Mouse (Mus musculus): ENCODE measurements around the gene Hoxb4. TPM values are rescaled to one million over a fixed set of nuclear protein-coding genes. Genes with fewer than 3 reads are reported as not detected.

Gene Hoxb4
- polyA plus RNA-seq, 1 experiment from 2014 or later, result 2.0 TPM

DNA sequence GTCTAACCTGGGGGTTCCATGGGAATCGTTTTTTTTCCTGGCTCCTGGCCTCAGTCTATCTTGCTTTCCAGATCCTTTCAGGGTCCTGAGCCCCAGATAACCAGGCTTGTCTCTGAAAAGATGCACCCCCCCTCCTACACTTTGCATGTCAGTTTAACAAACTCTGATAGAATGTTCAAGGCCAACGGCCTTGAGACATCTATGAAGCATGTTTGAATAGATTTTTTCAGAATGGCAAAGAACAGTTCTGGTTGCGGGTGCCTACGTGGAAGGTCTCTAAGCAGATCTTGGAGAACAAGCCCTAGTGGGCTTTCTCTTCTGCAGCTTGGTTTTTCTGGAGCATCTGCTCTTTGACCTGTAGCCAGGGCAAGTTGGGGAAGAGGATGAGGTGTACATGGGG, 9.3 kb upstream of the Hoxb4 start:
- H3K27ac ChIP-seq, result no peak overlapping the region
- no peak for DNase-seq (ENCODE audit: low spot score)
- peaks cover 24% of the 10 kb centered on the region for H3K4me1 ChIP-seq
- no peaks in the 10 kb centered on the region for H3K9me3 ChIP-seq
- H3K27me3 ChIP-seq (ENCODE audit: insufficient read depth, poor library complexity, severe bottlenecking), result peaks cover 100% of the 10 kb centered on the region
- 16% methylated on average over 4 of the region's 4 CpGs for WGBS
- no peaks in the 10 kb centered on the region for H3K36me3 ChIP-seq
- H3K4me3 ChIP-seq, result no peak overlapping the region

GRCm38 (mm10) chr11:96309288-96309687, 8.8 kb upstream of the Hoxb4 start:
- no peaks in the 10 kb centered on the region for H3K36me3 ChIP-seq
- peaks cover 26% of the 10 kb centered on the region for H3K4me1 ChIP-seq
- no peak overlapping the region for H3K4me3 ChIP-seq
- H3K27me3 ChIP-seq (ENCODE audit: insufficient read depth, poor library complexity, severe bottlenecking), result peaks cover 100% of the 10 kb centered on the region
- DNase-seq (ENCODE audit: low spot score), result no peak
- H3K9me3 ChIP-seq, result no peaks in the 10 kb centered on the region
- H3K27ac ChIP-seq, result no peak overlapping the region
- 15% methylated on average over 4 of the region's 4 CpGs for WGBS

DNA sequence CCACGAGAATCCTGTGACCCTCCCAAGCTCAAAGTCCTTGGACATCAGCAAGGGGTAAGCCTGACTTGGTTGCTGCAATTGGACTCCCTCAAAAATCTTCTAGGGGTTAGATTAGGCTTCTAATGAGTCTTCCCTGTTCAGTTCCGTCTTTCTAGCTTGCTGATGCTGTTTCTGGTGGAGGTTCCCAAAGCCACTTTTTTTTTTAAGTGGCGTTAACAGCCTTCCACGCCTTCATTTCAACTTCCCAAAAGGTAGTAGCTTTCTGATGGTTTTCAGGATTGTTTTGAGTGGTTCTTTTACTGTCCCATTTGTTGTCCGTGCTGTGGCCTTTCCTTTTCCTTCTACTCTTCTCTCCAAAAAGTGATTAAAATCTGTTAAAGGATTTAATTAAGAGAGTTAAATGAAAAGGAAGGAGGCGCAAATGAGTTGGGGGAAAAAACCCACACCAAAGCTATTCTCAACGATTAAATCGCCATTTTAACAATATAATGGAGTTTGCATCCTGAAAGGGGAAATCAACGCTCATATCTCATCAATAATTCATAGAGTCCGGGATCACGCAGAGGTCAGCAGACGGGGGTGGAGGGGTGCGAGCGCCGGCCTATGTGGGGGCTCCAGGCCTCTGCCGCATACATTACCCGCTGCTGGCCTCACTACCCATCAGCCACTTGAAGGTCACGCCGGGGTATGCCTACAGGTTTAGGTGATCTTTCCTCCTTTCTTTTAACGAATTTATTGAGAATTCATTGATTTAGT, 7.7 kb upstream of the Hoxb4 start:
- peaks cover 28% of the 10 kb centered on the region for H3K4me1 ChIP-seq
- H3K9me3 ChIP-seq, result no peaks in the 10 kb centered on the region
- H3K27ac ChIP-seq, result no peak overlapping the region
- H3K27me3 ChIP-seq (ENCODE audit: insufficient read depth, poor library complexity, severe bottlenecking), result peaks cover 100% of the 10 kb centered on the region
- no peaks in the 10 kb centered on the region for H3K36me3 ChIP-seq
- H3K4me3 ChIP-seq, result no peak overlapping the region
- WGBS, result 8% methylated on average over 20 of the region's 20 CpGs
- no peak for DNase-seq (ENCODE audit: low spot score)

GRCm38 (mm10) chr11:96311097-96311496, 7.0 kb upstream of the Hoxb4 start:
- Histone ChIP-seq H3K36me3 (no peaks in the 10 kb centered on the region), H3K27me3 (ENCODE audit: insufficient read depth, poor library complexity, severe bottlenecking) (peaks cover 100% of the 10 kb centered on the region), H3K27ac (no peak overlapping the region), H3K4me3 (peak overlapping the region; percentile 47), H3K4me1 (peaks cover 28% of the 10 kb centered on the region), H3K9me3 (no peaks in the 10 kb centered on the region)
- WGBS, result 15% methylated on average over 6 of the region's 6 CpGs
- DNase-seq (ENCODE audit: low spot score), result no peak

- DNase-seq (ENCODE audit: low spot score), result peak; percentile 85
- H3K36me3 ChIP-seq, result no peaks in the 10 kb centered on the region
- peaks cover 100% of the 10 kb centered on the region for H3K27me3 ChIP-seq (ENCODE audit: insufficient read depth, poor library complexity, severe bottlenecking)
- H3K27ac ChIP-seq, result peak overlapping the region; percentile 56; the same call in 1 of the 2 replicates
- 2% methylated on average over 31 of the region's 31 CpGs for WGBS
- no peaks in the 10 kb centered on the region for H3K9me3 ChIP-seq
- H3K4me3 ChIP-seq, result peak overlapping the region; percentile 47
- peaks cover 28% of the 10 kb centered on the region for H3K4me1 ChIP-seq
These were observed 6.3 kb upstream of the Hoxb4 start for GRCm38 (mm10) chr11:96311520-96312417.

DNA sequence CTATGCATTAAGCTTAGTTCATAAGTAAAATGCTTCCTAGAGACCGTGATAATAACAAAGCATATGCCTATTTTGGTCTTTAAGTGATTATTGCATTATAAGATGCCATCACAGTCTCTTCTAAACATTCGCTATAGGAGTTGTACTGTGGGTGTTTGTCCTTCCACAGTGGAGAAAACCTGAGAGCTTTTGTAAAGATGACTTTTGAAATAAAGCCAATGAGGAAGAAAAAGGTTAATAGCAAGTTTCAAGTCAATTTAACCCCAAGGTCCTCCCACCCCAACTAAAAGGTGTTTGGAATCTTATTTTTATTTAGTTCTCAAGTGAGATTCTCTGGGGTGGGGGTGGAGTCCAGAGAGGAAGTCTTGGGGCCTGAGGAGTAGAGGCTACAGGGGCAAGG, 4.9 kb upstream of the Hoxb4 start:
- H3K9me3 ChIP-seq, result no peaks in the 10 kb centered on the region
- H3K27ac ChIP-seq, result no peak overlapping the region
- H3K4me1 ChIP-seq, result peaks cover 31% of the 10 kb centered on the region
- peaks cover 100% of the 10 kb centered on the region for H3K27me3 ChIP-seq (ENCODE audit: insufficient read depth, poor library complexity, severe bottlenecking)
- no peaks in the 10 kb centered on the region for H3K36me3 ChIP-seq
- no peak overlapping the region for H3K4me3 ChIP-seq
- DNase-seq (ENCODE audit: low spot score), result no peak
- 26% methylated on average over 2 of the region's 2 CpGs for WGBS

DNA sequence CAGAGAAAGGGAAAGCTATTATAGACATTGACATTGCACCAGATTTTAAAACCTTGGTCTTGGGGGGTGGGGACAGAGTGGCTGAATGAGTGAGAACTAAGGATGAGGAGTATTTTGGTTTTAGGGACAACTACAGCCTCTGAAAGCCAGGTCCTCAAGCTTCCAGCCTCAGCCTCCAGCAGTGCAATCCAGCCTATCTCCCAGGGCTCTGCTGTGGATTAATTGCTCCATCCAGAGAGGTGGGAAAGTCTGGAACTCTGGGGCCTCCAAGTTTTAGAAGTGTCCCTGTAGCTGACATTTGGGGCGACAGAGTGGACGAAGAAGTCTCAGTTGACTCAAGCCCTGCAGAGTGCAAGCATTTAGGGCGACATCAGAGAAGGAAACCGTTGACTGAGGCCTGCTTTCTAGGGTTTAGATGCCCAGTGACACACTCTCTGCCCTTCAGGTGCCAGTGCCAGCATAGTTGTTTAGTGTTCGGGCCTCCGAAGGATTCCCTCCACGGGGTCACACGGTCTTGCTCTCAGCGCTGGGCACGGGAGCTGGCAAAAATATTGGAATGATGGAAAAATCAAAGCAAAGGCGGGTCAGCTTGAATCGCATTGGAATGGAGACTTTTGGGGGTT, 4.2 kb upstream of the Hoxb4 start:
- no peak for DNase-seq (ENCODE audit: low spot score)
- Histone ChIP-seq H3K9me3 (no peaks in the 10 kb centered on the region), H3K4me3 (0 out of 2 replicates have a peak overlapping the region, but pooled peaks have one; percentile 46), H3K4me1 (peaks cover 37% of the 10 kb centered on the region), H3K27me3 (ENCODE audit: insufficient read depth, poor library complexity, severe bottlenecking) (peaks cover 99% of the 10 kb centered on the region), H3K36me3 (no peaks in the 10 kb centered on the region), H3K27ac (no peak overlapping the region; the same call in 1 of the 2 replicates)
- 13% methylated on average over 12 of the region's 12 CpGs for WGBS

DNA sequence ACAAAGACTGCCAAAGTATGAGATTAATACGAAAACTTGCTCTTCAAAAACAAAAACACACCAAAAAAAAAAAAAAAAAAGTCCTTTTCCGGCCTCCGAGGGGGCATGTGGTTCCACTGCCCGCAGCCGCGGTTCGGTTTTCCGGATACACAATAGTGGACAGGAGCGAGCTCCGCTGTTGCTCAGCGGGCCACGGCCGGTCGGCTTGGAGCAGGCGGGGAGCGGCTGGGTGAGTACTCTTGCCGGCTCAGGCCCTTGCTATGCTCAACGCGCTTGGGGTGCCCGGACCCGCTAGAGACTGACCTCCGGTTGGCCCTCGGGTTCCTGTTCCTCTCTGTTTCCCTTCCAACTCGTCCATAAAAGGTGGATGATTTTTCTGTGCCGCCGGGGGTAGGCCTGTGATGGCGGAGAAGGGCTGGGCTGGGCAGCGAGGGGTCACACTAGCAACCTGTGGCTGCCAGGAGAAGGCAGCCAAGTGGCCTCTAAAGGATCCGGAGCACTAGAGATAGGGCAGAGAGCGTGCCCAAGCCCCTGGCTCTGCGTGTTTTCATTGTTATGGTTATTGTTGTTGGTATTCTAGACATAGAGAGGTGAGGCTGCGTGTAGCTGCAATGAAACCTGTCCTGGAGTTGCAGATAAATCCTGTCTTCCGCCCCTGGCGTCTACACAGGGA, 3.3 kb upstream of the Hoxb4 start:
- no peak for DNase-seq (ENCODE audit: low spot score)
- WGBS, result 1% methylated on average over 34 of the region's 34 CpGs
- H3K4me1 ChIP-seq, result peaks cover 43% of the 10 kb centered on the region
- H3K27me3 ChIP-seq (ENCODE audit: insufficient read depth, poor library complexity, severe bottlenecking), result peaks cover 99% of the 10 kb centered on the region
- no peaks in the 10 kb centered on the region for H3K9me3 ChIP-seq
- H3K36me3 ChIP-seq, result no peaks in the 10 kb centered on the region
- peak overlapping the region; percentile 74 for H3K27ac ChIP-seq
- H3K4me3 ChIP-seq, result peak overlapping the region; percentile 46

GRCm38 (mm10) chr11:96315344-96315681, 2.8 kb upstream of the Hoxb4 start:
- DNase-seq (ENCODE audit: low spot score), result no peak
- no peaks in the 10 kb centered on the region for H3K36me3 ChIP-seq
- H3K27ac ChIP-seq, result peak overlapping the region; percentile 74
- 5% methylated on average over 5 of the region's 5 CpGs for WGBS
- H3K27me3 ChIP-seq (ENCODE audit: insufficient read depth, poor library complexity, severe bottlenecking), result peaks cover 99% of the 10 kb centered on the region
- peak overlapping the region; percentile 46 for H3K4me3 ChIP-seq
- H3K9me3 ChIP-seq, result no peaks in the 10 kb centered on the region
- peaks cover 48% of the 10 kb centered on the region for H3K4me1 ChIP-seq

GRCm38 (mm10) chr11:96316696-96317607, 1.1 kb upstream of the Hoxb4 start:
- Histone ChIP-seq H3K4me1 (peaks cover 37% of the 10 kb centered on the region), H3K36me3 (no peaks in the 10 kb centered on the region), H3K9me3 (no peaks in the 10 kb centered on the region), H3K27me3 (ENCODE audit: insufficient read depth, poor library complexity, severe bottlenecking) (peaks cover 99% of the 10 kb centered on the region), H3K27ac (no peak overlapping the region), H3K4me3 (no peak overlapping the region)
- no peak for DNase-seq (ENCODE audit: low spot score)
- 10% methylated on average over 18 of the region's 18 CpGs for WGBS

DNA sequence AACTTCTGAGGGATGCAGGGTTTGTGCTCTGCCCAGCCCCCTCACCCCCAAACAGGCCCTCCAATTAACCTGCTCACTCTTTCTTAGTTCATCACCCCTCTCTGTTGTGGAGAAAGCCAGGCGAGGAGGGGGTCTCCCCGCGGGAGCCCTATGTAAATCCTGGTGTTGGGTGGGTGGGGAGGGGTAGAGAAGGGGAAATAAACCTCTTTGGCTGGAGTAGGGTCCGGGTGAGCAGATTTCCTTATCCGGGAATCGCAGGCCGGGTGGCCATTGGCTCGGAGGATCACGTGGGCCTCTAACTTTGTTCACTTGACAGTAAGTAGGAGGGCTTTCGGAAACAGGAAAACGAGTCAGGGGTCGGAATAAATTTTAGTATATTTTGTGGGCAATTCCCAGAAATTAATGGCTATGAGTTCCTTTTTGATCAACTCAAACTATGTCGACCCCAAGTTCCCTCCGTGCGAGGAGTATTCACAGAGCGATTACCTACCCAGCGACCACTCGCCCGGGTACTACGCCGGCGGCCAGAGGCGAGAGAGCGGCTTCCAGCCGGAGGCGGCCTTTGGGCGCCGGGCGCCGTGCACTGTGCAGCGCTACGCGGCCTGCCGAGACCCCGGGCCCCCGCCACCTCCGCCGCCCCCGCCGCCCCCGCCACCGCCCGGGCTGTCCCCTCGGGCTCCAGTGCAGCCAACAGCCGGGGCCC, 452 bp downstream of the Hoxb4 start:
- DNase-seq (ENCODE audit: low spot score), result no peak
- 1% methylated on average over 45 of the region's 45 CpGs for WGBS
- H3K4me1 ChIP-seq, result peaks cover 34% of the 10 kb centered on the region
- no peaks in the 10 kb centered on the region for H3K9me3 ChIP-seq
- no peaks in the 10 kb centered on the region for H3K36me3 ChIP-seq
- peak overlapping the region; percentile 71 for H3K4me3 ChIP-seq
- H3K27me3 ChIP-seq (ENCODE audit: insufficient read depth, poor library complexity, severe bottlenecking), result peaks cover 99% of the 10 kb centered on the region
- peak overlapping the region; percentile 89 for H3K27ac ChIP-seq
